Mouse (Mus musculus) forebrain, embryonic 16.5 days (tissue): Measurements from ENCODE around the gene Ptprn2. TPM values are rescaled to one million over a fixed set of nuclear protein-coding genes. Genes with fewer than 3 reads are reported as not detected.

Source experiments
- ATAC-seq: fragments of 200-750 bp; cut with Nextera tagmentation; 2 replicates; pipeline ENCODE4 v1.8.0; 2017; ENCODE audit warnings: mild to moderate bottlenecking, moderate library complexity
- H3K27ac ChIP-seq: fragments of 300-500 bp; sonication (generic); 2 replicates; pipeline ENCODE4 v1.5.1; 2014; ENCODE audit warnings: low read length, control low read depth
- H3K27me3 ChIP-seq: fragments of 300-500 bp; sonication (generic); replicated peaks from 2 replicates; pipeline ENCODE4 v1.6.1; 2014; ENCODE audit warnings: low read length; ENCODE audit not compliant: control insufficient read depth, insufficient read depth
- H3K36me3 ChIP-seq: fragments of 300-500 bp; sonication (generic); 2 replicates; pipeline ENCODE4 v1.6.1; 2014; ENCODE audit not compliant: control insufficient read depth, insufficient read depth
- H3K4me1 ChIP-seq: fragments of 300-500 bp; sonication (generic); replicated peaks from 2 replicates; pipeline ENCODE4 v1.6.1; 2014; ENCODE audit warnings: low read length; ENCODE audit not compliant: control insufficient read depth, insufficient read depth
- H3K4me2 ChIP-seq: fragments of 300-500 bp; sonication (generic); 2 replicates; pipeline ENCODE4 v1.6.1; 2014; ENCODE audit warnings: mild to moderate bottlenecking, low read length, control low read depth
- H3K4me3 ChIP-seq: fragments of 300-500 bp; sonication (generic); replicated peaks from 2 replicates; pipeline ENCODE4 v1.5.1; 2014; ENCODE audit warnings: mild to moderate bottlenecking, low read length, control low read depth
- H3K9ac ChIP-seq: fragments of 300-500 bp; sonication (generic); replicated peaks from 2 replicates; pipeline ENCODE4 v1.6.1; 2014; ENCODE audit warnings: low read depth, low read length, control low read depth
- H3K9me3 ChIP-seq: fragments of 300-500 bp; sonication (generic); 2 replicates; pipeline ENCODE4 v1.6.1; 2016; ENCODE audit warnings: low read length; ENCODE audit not compliant: control insufficient read depth
- WGBS: fragments of 180-500 bp; shearing (Covaris S2); extraction: QIAGEN DNeasy Blood & Tissue Kit; methylation state at CpG from one replicate; pipeline ENCODE4 v1.1.7; 2014; 5-methylcytosine and 5-hydroxymethylcytosine counted together
- polyA plus RNA-seq: library from polyadenylated mRNA; unstranded; fragments of >200 nt; fragmentation: Nextera tagmentation; extraction: Ambion mirVana; gene quantifications from 2 replicates; pipeline ENCODE4 v1.2.1, GENCODE M21; 2015

The Ptprn2 gene
- 7.9 and 11.5 TPM in 2 replicates for polyA plus RNA-seq

- H3K4me2 ChIP-seq = peak within 1 kb of the TSS; percentile 81
- 0 out of 2 replicates have a peak, but pooled peaks cover 2% of the 10 kb centered on the region for H3K27me3 ChIP-seq
- H3K27ac ChIP-seq = peak within 1 kb of the TSS; percentile 87
- H3K4me1 ChIP-seq = peaks cover 11% of the 10 kb centered on the region
- peak within 1 kb of the TSS; percentile 81 for H3K9ac ChIP-seq
- no peaks in the 10 kb centered on the region for H3K36me3 ChIP-seq
- WGBS = under 1% methylated on average over 86 of the region's 86 CpGs
- ATAC-seq = peak; percentile 90
- H3K9me3 ChIP-seq = no peaks in the 10 kb centered on the region
- peak within 1 kb of the TSS; percentile 73 for H3K4me3 ChIP-seq
These were observed at the start of gene Ptprn2 for GRCm38 (mm10) chr12:116485591-116486403. TSS of gene Ptprn2 (plus strand) at chr12:116485720.

GRCm38 (mm10) chr12:116436125-116436524, 49.4 kb upstream of the Ptprn2 start:
- Histone ChIP-seq H3K9me3 (no peaks in the 10 kb centered on the region), H3K36me3 (peaks cover 7% of the 10 kb centered on the region; the same call in 1 of the 2 replicates), H3K27me3 (no peaks in the 10 kb centered on the region), H3K4me3 (no peak overlapping the region), H3K4me1 (no peaks in the 10 kb centered on the region), H3K9ac (no peak overlapping the region), H3K27ac (no peak overlapping the region), H3K4me2 (no peak overlapping the region)
- no peak for ATAC-seq
- WGBS = 89% methylated on average over 3 of the region's 3 CpGs

GRCm38 (mm10) chr12:116438591-116438990, 46.9 kb upstream of the Ptprn2 start:
- WGBS = 89% methylated on average over 5 of the region's 5 CpGs
- no peak overlapping the region for H3K4me2 ChIP-seq
- no peak for ATAC-seq
- no peaks in the 10 kb centered on the region for H3K4me1 ChIP-seq
- H3K4me3 ChIP-seq = no peak overlapping the region
- no peaks in the 10 kb centered on the region for H3K9me3 ChIP-seq
- H3K27me3 ChIP-seq = no peaks in the 10 kb centered on the region
- H3K36me3 ChIP-seq = peaks cover 7% of the 10 kb centered on the region; the same call in 1 of the 2 replicates
- H3K27ac ChIP-seq = no peak overlapping the region
- no peak overlapping the region for H3K9ac ChIP-seq

GRCm38 (mm10) chr12:116442184-116442583, 43.3 kb upstream of the Ptprn2 start:
- Histone ChIP-seq H3K4me2 (no peak overlapping the region), H3K9me3 (no peaks in the 10 kb centered on the region), H3K27me3 (no peaks in the 10 kb centered on the region), H3K4me3 (no peak overlapping the region), H3K36me3 (peaks cover 7% of the 10 kb centered on the region; the same call in 1 of the 2 replicates), H3K27ac (no peak overlapping the region), H3K9ac (no peak overlapping the region), H3K4me1 (no peaks in the 10 kb centered on the region)
- ATAC-seq = no peak
- 93% methylated on average over 3 of the region's 3 CpGs for WGBS

GRCm38 (mm10) chr12:116449536-116449935, 36.0 kb upstream of the Ptprn2 start:
- no peaks in the 10 kb centered on the region for H3K9me3 ChIP-seq
- H3K4me3 ChIP-seq = no peak overlapping the region
- no peak overlapping the region for H3K9ac ChIP-seq
- H3K4me2 ChIP-seq = no peak overlapping the region
- WGBS = 96% methylated on average over 2 of the region's 2 CpGs
- no peaks in the 10 kb centered on the region for H3K4me1 ChIP-seq
- no peaks in the 10 kb centered on the region for H3K27me3 ChIP-seq
- no peak overlapping the region for H3K27ac ChIP-seq
- no peaks in the 10 kb centered on the region for H3K36me3 ChIP-seq
- ATAC-seq = no peak

GRCm38 (mm10) chr12:116460379-116461065, 25.0 kb upstream of the Ptprn2 start:
- no peaks in the 10 kb centered on the region for H3K9me3 ChIP-seq
- H3K27ac ChIP-seq = no peak overlapping the region
- WGBS = 95% methylated on average over 6 of the region's 6 CpGs
- no peaks in the 10 kb centered on the region for H3K27me3 ChIP-seq
- no peak overlapping the region for H3K9ac ChIP-seq
- H3K4me3 ChIP-seq = no peak overlapping the region
- H3K36me3 ChIP-seq = no peaks in the 10 kb centered on the region; the same call in 1 of the 2 replicates
- H3K4me1 ChIP-seq = no peaks in the 10 kb centered on the region
- no peak for ATAC-seq
- H3K4me2 ChIP-seq = no peak overlapping the region

- H3K27me3 ChIP-seq = no peaks in the 10 kb centered on the region
- 92% methylated on average over 5 of the region's 5 CpGs for WGBS
- no peak overlapping the region for H3K27ac ChIP-seq
- no peaks in the 10 kb centered on the region for H3K36me3 ChIP-seq
- no peak overlapping the region for H3K4me2 ChIP-seq
- H3K9ac ChIP-seq = no peak overlapping the region
- no peak for ATAC-seq
- H3K9me3 ChIP-seq = no peaks in the 10 kb centered on the region
- no peak overlapping the region for H3K4me3 ChIP-seq
- H3K4me1 ChIP-seq = no peaks in the 10 kb centered on the region
These were observed 18.5 kb upstream of the Ptprn2 start for GRCm38 (mm10) chr12:116467030-116467429.

GRCm38 (mm10) chr12:116468348-116468747, 17.2 kb upstream of the Ptprn2 start:
- Histone ChIP-seq H3K4me1 (no peaks in the 10 kb centered on the region), H3K27me3 (no peaks in the 10 kb centered on the region), H3K4me3 (no peak overlapping the region), H3K27ac (no peak overlapping the region), H3K36me3 (no peaks in the 10 kb centered on the region), H3K9ac (no peak overlapping the region), H3K9me3 (no peaks in the 10 kb centered on the region), H3K4me2 (no peak overlapping the region)
- 92% methylated on average over 1 of the region's 1 CpGs for WGBS
- no peak for ATAC-seq

GRCm38 (mm10) chr12:116469096-116469495, 16.4 kb upstream of the Ptprn2 start:
- no peak overlapping the region for H3K27ac ChIP-seq
- no peak for ATAC-seq
- no peak overlapping the region for H3K9ac ChIP-seq
- H3K9me3 ChIP-seq = no peaks in the 10 kb centered on the region
- H3K36me3 ChIP-seq = no peaks in the 10 kb centered on the region
- H3K27me3 ChIP-seq = no peaks in the 10 kb centered on the region
- H3K4me3 ChIP-seq = no peak overlapping the region
- no peaks in the 10 kb centered on the region for H3K4me1 ChIP-seq
- H3K4me2 ChIP-seq = no peak overlapping the region
- 87% methylated on average over 3 of the region's 3 CpGs for WGBS
